Mouse (Mus musculus) kidney, embryonic 15.5 days (tissue): ENCODE results near the gene Ccdc33. TPM values are rescaled to one million over a fixed set of nuclear protein-coding genes. Genes with fewer than 3 reads are reported as not detected.

Experiments used
- ATAC-seq: fragments of 200-750 bp; cut with Nextera tagmentation; replicated peaks from 2 replicates; pipeline ENCODE4 v1.8.0; 2017; ENCODE audit warnings: moderate TSS enrichment; ENCODE audit not compliant: low FRiP score
- H3K27ac ChIP-seq: fragments of 300-500 bp; sonication (generic); 2 replicates; pipeline ENCODE4 v1.5.1; 2015; ENCODE audit warnings: mild to moderate bottlenecking, inconsistent platforms
- H3K27me3 ChIP-seq: fragments of 300-500 bp; sonication (generic); 2 replicates; pipeline ENCODE4 v1.6.1; 2015; ENCODE audit warnings: inconsistent platforms
- H3K36me3 ChIP-seq: fragments of 300-500 bp; sonication (generic); 2 replicates; pipeline ENCODE4 v1.6.1; 2015; ENCODE audit warnings: inconsistent platforms
- H3K4me1 ChIP-seq: fragments of 300-500 bp; sonication (generic); 2 replicates; pipeline ENCODE4 v1.6.1; 2015; ENCODE audit warnings: inconsistent platforms
- H3K4me2 ChIP-seq: fragments of 300-500 bp; sonication (generic); 2 replicates; pipeline ENCODE4 v1.6.1; 2015; ENCODE audit warnings: moderate library complexity, mild to moderate bottlenecking, inconsistent platforms
- H3K4me3 ChIP-seq: fragments of 300-500 bp; sonication (generic); replicated peaks from 2 replicates; pipeline ENCODE4 v1.5.1; 2015; ENCODE audit warnings: mild to moderate bottlenecking, inconsistent platforms
- H3K9ac ChIP-seq: fragments of 300-500 bp; sonication (generic); 2 replicates; pipeline ENCODE4 v1.6.1; 2015; ENCODE audit warnings: mild to moderate bottlenecking, inconsistent platforms
- H3K9me3 ChIP-seq: fragments of 300-500 bp; sonication (generic); replicated peaks from 2 replicates; pipeline ENCODE4 v1.6.1; 2016; ENCODE audit warnings: inconsistent platforms
- WGBS: fragments of 180-500 bp; shearing (Covaris S2); methylation state at CpG from one replicate; pipeline ENCODE4 v1.1.7; 2015; ENCODE audit warnings: mixed read lengths; 5-methylcytosine and 5-hydroxymethylcytosine counted together
- polyA plus RNA-seq: library from polyadenylated mRNA; unstranded; fragments of >200 nt; fragmentation: Nextera tagmentation; extraction: Ambion mirVana; gene quantifications from 2 replicates; pipeline ENCODE4 v1.2.1, GENCODE M21; 2015

Ccdc33 gene
- polyA plus RNA-seq, 1 experiment from 2014 or later: 0.29 TPM

- ATAC-seq: no peak
- WGBS: 62% methylated on average over 5 of the region's 5 CpGs
- Histone ChIP-seq H3K27ac (no peak overlapping the region), H3K4me2 (no peak overlapping the region), H3K27me3 (no peaks in the 10 kb centered on the region), H3K4me1 (peaks cover 24% of the 10 kb centered on the region), H3K36me3 (no peaks in the 10 kb centered on the region), H3K9ac (no peak overlapping the region), H3K9me3 (no peaks in the 10 kb centered on the region), H3K4me3 (no peak overlapping the region)
Observed at GRCm38 (mm10) chr9:58107494-58107893, 11.1 kb downstream of the Ccdc33 start.

GRCm38 (mm10) chr9:58105595-58106169 is 12.9 kb downstream of the Ccdc33 start:
- 35% methylated on average over 15 of the region's 15 CpGs for WGBS
- ATAC-seq: no peak

GRCm38 (mm10) chr9:58103647-58104046 is 15.0 kb downstream of the Ccdc33 start:
- no peaks in the 10 kb centered on the region for H3K9me3 ChIP-seq
- H3K4me3 ChIP-seq: no peak overlapping the region
- H3K4me1 ChIP-seq: peaks cover 21% of the 10 kb centered on the region
- no peaks in the 10 kb centered on the region for H3K36me3 ChIP-seq
- no peak overlapping the region for H3K27ac ChIP-seq
- 67% methylated on average over 6 of the region's 6 CpGs for WGBS
- no peak for ATAC-seq
- no peak overlapping the region for H3K9ac ChIP-seq
- no peak overlapping the region for H3K4me2 ChIP-seq
- no peaks in the 10 kb centered on the region for H3K27me3 ChIP-seq

More at GRCm38 (mm10) chr9:58105595-58106169, 12.9 kb downstream of the Ccdc33 start:
- H3K4me2 ChIP-seq: no peak overlapping the region
- no peaks in the 10 kb centered on the region for H3K27me3 ChIP-seq
- no peak overlapping the region for H3K27ac ChIP-seq
- H3K4me3 ChIP-seq: no peak overlapping the region
- H3K9me3 ChIP-seq: no peaks in the 10 kb centered on the region
- no peak overlapping the region for H3K9ac ChIP-seq
- no peaks in the 10 kb centered on the region for H3K36me3 ChIP-seq
- H3K4me1 ChIP-seq: peaks cover 13% of the 10 kb centered on the region

- H3K4me1 ChIP-seq: peaks cover 21% of the 10 kb centered on the region
- H3K9ac ChIP-seq: no peak overlapping the region
- H3K4me2 ChIP-seq: no peak overlapping the region
- 83% methylated on average over 4 of the region's 4 CpGs for WGBS
- H3K36me3 ChIP-seq: no peaks in the 10 kb centered on the region
- no peak overlapping the region for H3K27ac ChIP-seq
- H3K4me3 ChIP-seq: no peak overlapping the region
- ATAC-seq: no peak
- no peaks in the 10 kb centered on the region for H3K27me3 ChIP-seq
- no peaks in the 10 kb centered on the region for H3K9me3 ChIP-seq
Observed at GRCm38 (mm10) chr9:58102013-58102412, 16.6 kb downstream of the Ccdc33 start.

GRCm38 (mm10) chr9:58099836-58100565 is 18.6 kb downstream of the Ccdc33 start:
- no peak for ATAC-seq
- H3K9ac ChIP-seq: no peak overlapping the region
- peaks cover 10% of the 10 kb centered on the region for H3K4me1 ChIP-seq
- no peak overlapping the region for H3K4me3 ChIP-seq
- no peak overlapping the region for H3K4me2 ChIP-seq
- 52% methylated on average over 5 of the region's 5 CpGs for WGBS
- H3K9me3 ChIP-seq: no peaks in the 10 kb centered on the region
- H3K27ac ChIP-seq: no peak overlapping the region
- H3K27me3 ChIP-seq: no peaks in the 10 kb centered on the region
- H3K36me3 ChIP-seq: no peaks in the 10 kb centered on the region

GRCm38 (mm10) chr9:58096629-58097301 is 21.9 kb downstream of the Ccdc33 start:
- no peak overlapping the region for H3K27ac ChIP-seq
- no peak for ATAC-seq
- WGBS: 62% methylated on average over 5 of the region's 5 CpGs

GRCm38 (mm10) chr9:58095977-58096376 is 22.6 kb downstream of the Ccdc33 start:
- 89% methylated on average over 6 of the region's 6 CpGs for WGBS
- H3K4me1 ChIP-seq: peaks cover 10% of the 10 kb centered on the region
- no peaks in the 10 kb centered on the region for H3K9me3 ChIP-seq
- no peak for ATAC-seq
- H3K27ac ChIP-seq: no peak overlapping the region
- no peaks in the 10 kb centered on the region for H3K36me3 ChIP-seq
- H3K4me3 ChIP-seq: no peak overlapping the region
- no peak overlapping the region for H3K9ac ChIP-seq
- no peaks in the 10 kb centered on the region for H3K27me3 ChIP-seq
- no peak overlapping the region for H3K4me2 ChIP-seq

More at GRCm38 (mm10) chr9:58096629-58097301, 21.9 kb downstream of the Ccdc33 start:
- no peaks in the 10 kb centered on the region for H3K36me3 ChIP-seq
- no peaks in the 10 kb centered on the region for H3K9me3 ChIP-seq
- no peak overlapping the region for H3K9ac ChIP-seq
- peaks cover 10% of the 10 kb centered on the region for H3K4me1 ChIP-seq
- H3K4me2 ChIP-seq: no peak overlapping the region
- no peaks in the 10 kb centered on the region for H3K27me3 ChIP-seq
- H3K4me3 ChIP-seq: no peak overlapping the region

GRCm38 (mm10) chr9:58093776-58094175 is 24.8 kb downstream of the Ccdc33 start:
- H3K9ac ChIP-seq: no peak overlapping the region
- no peaks in the 10 kb centered on the region for H3K9me3 ChIP-seq
- H3K4me3 ChIP-seq: no peak overlapping the region
- H3K27ac ChIP-seq: no peak overlapping the region
- no peaks in the 10 kb centered on the region for H3K27me3 ChIP-seq
- ATAC-seq: no peak
- H3K36me3 ChIP-seq: no peaks in the 10 kb centered on the region
- H3K4me2 ChIP-seq: no peak overlapping the region
- H3K4me1 ChIP-seq: no peaks in the 10 kb centered on the region
- 62% methylated on average over 3 of the region's 3 CpGs for WGBS

- Histone ChIP-seq H3K4me3 (no peak overlapping the region), H3K27ac (no peak overlapping the region), H3K36me3 (no peaks in the 10 kb centered on the region), H3K4me2 (no peak overlapping the region), H3K9ac (no peak overlapping the region), H3K27me3 (no peaks in the 10 kb centered on the region), H3K4me1 (peaks cover 7% of the 10 kb centered on the region), H3K9me3 (no peaks in the 10 kb centered on the region)
- ATAC-seq: no peak
- WGBS: 78% methylated on average over 7 of the region's 7 CpGs
Observed at GRCm38 (mm10) chr9:58092581-58093269, 25.9 kb downstream of the Ccdc33 start.

- Histone ChIP-seq H3K4me3 (no peak overlapping the region), H3K4me2 (no peak overlapping the region), H3K4me1 (peaks cover 12% of the 10 kb centered on the region), H3K9me3 (no peaks in the 10 kb centered on the region), H3K9ac (no peak overlapping the region), H3K27me3 (no peaks in the 10 kb centered on the region), H3K27ac (no peak overlapping the region), H3K36me3 (no peaks in the 10 kb centered on the region)
- ATAC-seq: no peak
- WGBS: 49% methylated on average over 4 of the region's 4 CpGs
Observed at GRCm38 (mm10) chr9:58091623-58092425, 26.8 kb downstream of the Ccdc33 start.

GRCm38 (mm10) chr9:58087277-58087998 is 31.2 kb downstream of the Ccdc33 start:
- 51% methylated on average over 7 of the region's 7 CpGs for WGBS
- no peak for ATAC-seq

More at GRCm38 (mm10) chr9:58087277-58087998, 31.2 kb downstream of the Ccdc33 start:
- Histone ChIP-seq H3K9ac (no peak overlapping the region), H3K27ac (no peak overlapping the region), H3K4me3 (no peak overlapping the region), H3K9me3 (no peaks in the 10 kb centered on the region), H3K27me3 (no peaks in the 10 kb centered on the region), H3K4me2 (no peak overlapping the region), H3K4me1 (peaks cover 36% of the 10 kb centered on the region), H3K36me3 (no peaks in the 10 kb centered on the region)
